Mouse (Mus musculus): ENCODE measurements around the gene Mast4.

GRCm38 (mm10) chr13:103327843-103328242 is 6.5 kb downstream of the Mast4 start:
- no peak for TF ChIP-seq CTCF (IDR thresholded peaks at IDR 0.05; ENCODE audit: low read depth, low read length)
- TF ChIP-seq GATA1 (IDR thresholded peaks at IDR 0.05; ENCODE audit: borderline replicate concordance, low read length), result no peak
- no peak for TF ChIP-seq TAL1 (conservative IDR thresholded peaks at IDR 0.05; ENCODE audit: low read depth, low read length)

Data from G1E (cell line).